Mouse (Mus musculus) testis, adult 2 months (tissue): ENCODE data around the gene Kdm5a. TPM values are rescaled to one million over a fixed set of nuclear protein-coding genes. Genes with fewer than 3 reads are reported as not detected.

Experiments used
- H3K27ac ChIP-seq: fragments of 200-500 bp; 2 replicates; pipeline ENCODE4 v1.5.1; 2012; ENCODE audit warnings: low read depth, low read length; ENCODE audit not compliant: control insufficient read depth, insufficient read depth
- H3K27me3 ChIP-seq: fragments of 200-500 bp; 2 replicates; pipeline ENCODE4 v1.6.1; 2012; ENCODE audit warnings: mild to moderate bottlenecking, low read length, moderate library complexity; ENCODE audit not compliant: control insufficient read depth, insufficient read depth
- H3K36me3 ChIP-seq: fragments of 200-500 bp; 2 replicates; pipeline ENCODE4 v1.6.1; 2012; ENCODE audit warnings: mild to moderate bottlenecking, low read length; ENCODE audit not compliant: control insufficient read depth, insufficient read depth
- H3K4me1 ChIP-seq: fragments of 200-500 bp; 2 replicates; pipeline ENCODE4 v1.6.1; 2012; ENCODE audit warnings: low read length; ENCODE audit not compliant: control insufficient read depth, insufficient read depth
- H3K4me3 ChIP-seq: fragments of 200-500 bp; 2 replicates; pipeline ENCODE4 v1.5.1; 2012; ENCODE audit warnings: low read depth, mild to moderate bottlenecking, low read length, moderate library complexity, mixed read lengths; ENCODE audit not compliant: control insufficient read depth
- CTCF ChIP-seq: fragments of 200-500 bp; IDR thresholded peaks from 2 replicates; pipeline ENCODE4 v1.5.1; 2012; ENCODE audit warnings: low read depth, mild to moderate bottlenecking, inconsistent platforms, low read length, moderate library complexity; ENCODE audit not compliant: control insufficient read depth, insufficient read depth, insufficient replicate concordance
- POLR2A ChIP-seq: fragments of 200-500 bp; IDR thresholded peaks from 2 replicates; pipeline ENCODE4 v1.6.1; 2012; ENCODE audit warnings: low read depth, mild to moderate bottlenecking, inconsistent platforms, low read length, moderate library complexity; ENCODE audit not compliant: control insufficient read depth
- polyA plus RNA-seq: library from polyadenylated mRNA; depleted of rRNA; stranded (reverse); fragments of >200 nt; gene quantifications from 2 replicates; pipeline ENCODE4 v1.2.3, GENCODE M21; 2012

Gene Kdm5a
- polyA plus RNA-seq, 1 experiment, result 5.7 TPM

- H3K36me3 ChIP-seq, result no peaks in the 10 kb centered on the region
- H3K4me1 ChIP-seq, result peaks cover 5% of the 10 kb centered on the region; the same call in 1 of the 2 replicates
- H3K27ac ChIP-seq, result no peak overlapping the region
- H3K27me3 ChIP-seq, result no peaks in the 10 kb centered on the region
- TF ChIP-seq CTCF, result no peak
- no peak for TF ChIP-seq POLR2A
- no peak overlapping the region for H3K4me3 ChIP-seq
Observed at GRCm38 (mm10) chr6:120457751-120458150, 93.8 kb downstream of the Kdm5a start.

DNA sequence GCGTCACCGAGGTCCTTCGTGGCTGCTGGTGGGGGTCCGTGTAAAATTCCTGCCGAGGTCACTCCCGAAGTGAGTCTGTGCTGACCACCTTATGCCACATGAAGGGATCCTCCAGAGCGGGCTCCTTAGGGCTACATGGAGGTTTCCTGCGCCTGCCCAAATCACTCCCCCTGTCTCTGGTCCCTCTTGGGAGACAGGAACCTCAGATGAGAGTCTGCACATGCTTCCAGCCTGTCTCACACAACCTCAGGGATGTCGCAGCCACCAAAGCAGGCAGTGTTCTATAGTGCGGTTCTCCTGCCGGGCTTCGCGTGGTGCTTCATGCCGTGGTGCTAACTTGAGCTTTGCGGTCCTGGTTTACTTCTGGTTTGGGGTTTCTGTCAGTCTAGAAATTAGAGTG, 97.3 kb downstream of the Kdm5a start:
- Histone ChIP-seq H3K4me3 (no peak overlapping the region), H3K27ac (no peak overlapping the region), H3K4me1 (peaks cover 10% of the 10 kb centered on the region), H3K36me3 (no peaks in the 10 kb centered on the region), H3K27me3 (no peaks in the 10 kb centered on the region)
- TF ChIP-seq CTCF, result no peak
- TF ChIP-seq POLR2A, result no peak

- peaks cover 10% of the 10 kb centered on the region for H3K4me1 ChIP-seq
- TF ChIP-seq CTCF (no peak), POLR2A (no peak)
- no peaks in the 10 kb centered on the region for H3K27me3 ChIP-seq
- no peaks in the 10 kb centered on the region for H3K36me3 ChIP-seq
- H3K4me3 ChIP-seq, result no peak overlapping the region
- no peak overlapping the region for H3K27ac ChIP-seq
Observed at GRCm38 (mm10) chr6:120462251-120462650, 98.3 kb downstream of the Kdm5a start.

GRCm38 (mm10) chr6:120463086-120463871, 99.4 kb downstream of the Kdm5a start, which contains the start of gene Il17ra:
Il17ra (plus strand) TSS chr6:120463247.
- Histone ChIP-seq H3K4me1 (peaks cover 10% of the 10 kb centered on the region), H3K36me3 (no peaks in the 10 kb centered on the region), H3K4me3 (peak within 1 kb of the TSS; percentile 88), H3K27me3 (no peaks in the 10 kb centered on the region), H3K27ac (peak within 1 kb of the TSS; percentile 36; the same call in 1 of the 2 replicates)
- TF ChIP-seq POLR2A (peak; percentile 62; the same call in 1 of the 2 replicates), CTCF (no peak)

DNA sequence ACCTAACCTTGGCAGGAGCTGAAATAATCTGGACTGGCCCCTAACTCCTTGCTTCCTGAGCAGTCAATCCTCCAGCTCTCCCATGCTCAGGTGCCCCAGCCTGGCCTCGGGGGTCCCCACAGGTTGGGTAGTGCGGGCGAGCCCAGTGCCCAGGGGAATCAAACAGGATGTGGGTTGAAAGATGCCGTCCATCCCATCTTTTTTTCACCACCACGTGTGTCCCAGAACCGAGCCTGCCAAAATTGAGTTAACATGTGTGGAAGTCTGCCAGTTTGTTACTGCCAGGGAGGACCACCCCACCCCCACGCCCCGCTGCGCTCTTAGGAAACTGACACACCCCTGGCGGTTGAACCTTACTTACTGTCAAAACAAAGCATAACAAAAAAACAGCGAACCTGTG, 100.0 kb downstream of the Kdm5a start:
- 0 out of 2 replicates have a peak overlapping the region, but pooled peaks have one; percentile 7 for H3K27ac ChIP-seq
- H3K4me1 ChIP-seq, result peaks cover 10% of the 10 kb centered on the region
- no peaks in the 10 kb centered on the region for H3K36me3 ChIP-seq
- peak overlapping the region; percentile 88 for H3K4me3 ChIP-seq
- TF ChIP-seq POLR2A (no peak), CTCF (no peak)
- H3K27me3 ChIP-seq, result no peaks in the 10 kb centered on the region

- Histone ChIP-seq H3K36me3 (no peaks in the 10 kb centered on the region), H3K27me3 (no peaks in the 10 kb centered on the region), H3K27ac (no peak overlapping the region), H3K4me1 (peaks cover 10% of the 10 kb centered on the region), H3K4me3 (no peak overlapping the region)
- no peak for TF ChIP-seq CTCF
- no peak for TF ChIP-seq POLR2A
Observed at GRCm38 (mm10) chr6:120464406-120464939, 100.5 kb downstream of the Kdm5a start.

- no peaks in the 10 kb centered on the region for H3K27me3 ChIP-seq
Observed at GRCm38 (mm10) chr6:120465393-120465792, 101.5 kb downstream of the Kdm5a start.

More at GRCm38 (mm10) chr6:120465393-120465792, 101.5 kb downstream of the Kdm5a start:
- Histone ChIP-seq H3K4me3 (no peak overlapping the region), H3K4me1 (peaks cover 11% of the 10 kb centered on the region), H3K36me3 (no peaks in the 10 kb centered on the region), H3K27ac (no peak overlapping the region)
- TF ChIP-seq CTCF (no peak), POLR2A (no peak)
